Mouse (Mus musculus) liver, adult 2 months (tissue): Measurements from ENCODE around the gene Gnpat. TPM values are rescaled to one million over a fixed set of nuclear protein-coding genes. Genes with fewer than 3 reads are reported as not detected.

Experiments
- DNase-seq: peaks from one replicate; pipeline ENCODE4 v3.0.0-alpha.2; 2011; ENCODE audit warnings: low read depth, low spot score; ENCODE audit errors: extremely low read depth
- H3K27ac ChIP-seq: fragments of 200-500 bp; replicated peaks from 2 replicates; pipeline ENCODE4 v1.5.1; 2012; ENCODE audit warnings: low read depth, mild to moderate bottlenecking, control low read depth, inconsistent platforms, low read length; ENCODE audit not compliant: insufficient read depth
- H3K27me3 ChIP-seq: fragments of 200-500 bp; 2 replicates; pipeline ENCODE4 v1.6.1; 2012; ENCODE audit warnings: mild to moderate bottlenecking, moderate library complexity, low read length, inconsistent platforms; ENCODE audit not compliant: control insufficient read depth, insufficient read depth
- H3K36me3 ChIP-seq: fragments of 200-500 bp; 2 replicates; pipeline ENCODE4 v1.6.1; 2012; ENCODE audit warnings: low read length, inconsistent platforms; ENCODE audit not compliant: control insufficient read depth, insufficient read depth
- H3K4me1 ChIP-seq: fragments of 200-500 bp; 2 replicates; pipeline ENCODE4 v1.6.1; 2011; ENCODE audit warnings: low read length; ENCODE audit not compliant: control insufficient read depth, insufficient read depth
- H3K4me3 ChIP-seq: fragments of 200-500 bp; 2 replicates; pipeline ENCODE4 v1.5.1; 2011; ENCODE audit warnings: low read depth, mild to moderate bottlenecking, control low read depth, low read length, moderate library complexity; ENCODE audit not compliant: insufficient read depth
- H3K79me2 ChIP-seq: fragments of 200-500 bp; 2 replicates; pipeline ENCODE4 v1.6.1; 2012; ENCODE audit warnings: inconsistent platforms, mild to moderate bottlenecking, low read length, moderate library complexity; ENCODE audit not compliant: control insufficient read depth, insufficient read depth
- H3K9ac ChIP-seq: fragments of 200-500 bp; 2 replicates; pipeline ENCODE4 v1.6.1; 2012; ENCODE audit warnings: low read depth, mild to moderate bottlenecking, control low read depth, inconsistent platforms, low read length
- CTCF ChIP-seq: fragments of 200-500 bp; IDR thresholded peaks from 2 replicates; pipeline ENCODE4 v1.5.1; 2011; ENCODE audit warnings: low read depth, low read length, control low read depth
- POLR2A ChIP-seq: fragments of 200-500 bp; IDR thresholded peaks from 2 replicates; pipeline ENCODE4 v1.6.1; 2011; ENCODE audit warnings: low read length, control low read depth; ENCODE audit not compliant: insufficient read depth; ENCODE audit errors: extremely low read depth
- WGBS: fragments of 180-500 bp; shearing (Covaris S2); methylation state at CpG from one replicate; pipeline ENCODE4 v1.1.7; 2018; 5-methylcytosine and 5-hydroxymethylcytosine counted together
- polyA plus RNA-seq: library from polyadenylated mRNA; depleted of rRNA; stranded (reverse); fragments of >200 nt; gene quantifications from 2 replicates; pipeline ENCODE4 v1.2.3, GENCODE M21; 2012
- total RNA-seq: library from RNA; depleted of rRNA; stranded (reverse); fragments of >200 nt; gene quantifications from 2 replicates; pipeline ENCODE4 v1.2.3, GENCODE M21; 2014

The Gnpat gene
- total and polyA plus RNA-seq, 2 experiments = 25.0 to 28.7 TPM

GRCm38 (mm10) chr8:124878141-124878540, 15.3 kb downstream of the Gnpat start:
- TF ChIP-seq CTCF (no peak), POLR2A (no peak)
- Histone ChIP-seq H3K27ac (no peak overlapping the region), H3K79me2 (peaks cover 3% of the 10 kb centered on the region; the same call in 1 of the 2 replicates), H3K4me1 (no peaks in the 10 kb centered on the region), H3K9ac (no peak overlapping the region), H3K36me3 (peaks cover 52% of the 10 kb centered on the region; the same call in 1 of the 2 replicates), H3K27me3 (no peaks in the 10 kb centered on the region), H3K4me3 (no peak overlapping the region)
- no peak for DNase-seq
- 93% methylated on average over 5 of the region's 5 CpGs for WGBS

DNA sequence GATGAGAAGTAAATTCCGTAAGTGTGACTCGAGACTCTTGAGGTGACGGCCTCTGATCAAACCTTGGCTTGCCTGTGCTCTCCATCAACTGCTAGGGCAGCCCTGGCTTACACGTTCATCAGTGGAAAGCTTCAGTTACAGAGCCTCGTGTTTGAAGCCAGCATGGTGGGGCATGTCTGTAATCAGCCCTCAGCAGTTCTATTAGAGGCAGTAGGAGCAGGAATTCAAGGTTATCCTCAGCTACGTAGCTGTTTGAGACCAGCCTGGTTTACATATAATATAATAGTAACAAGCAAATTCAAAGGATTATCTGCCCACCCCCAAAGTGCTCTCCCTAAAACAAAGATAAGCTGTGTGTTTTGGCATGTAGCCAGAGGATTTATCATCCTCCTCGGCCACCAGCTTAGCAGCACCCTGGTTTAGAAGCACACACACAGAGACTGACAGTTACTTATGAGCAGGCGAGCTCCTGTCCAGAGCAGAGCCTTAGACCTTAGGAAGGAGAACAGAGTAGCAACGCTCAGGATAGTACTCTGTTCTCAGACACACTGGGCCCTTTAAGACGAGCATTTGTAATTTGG, 16.2 kb downstream of the Gnpat start:
- DNase-seq = no peak
- Histone ChIP-seq H3K27me3 (no peaks in the 10 kb centered on the region), H3K36me3 (peaks cover 54% of the 10 kb centered on the region; the same call in 1 of the 2 replicates), H3K4me1 (no peaks in the 10 kb centered on the region), H3K27ac (no peak overlapping the region), H3K4me3 (no peak overlapping the region), H3K9ac (no peak overlapping the region), H3K79me2 (peaks cover 2% of the 10 kb centered on the region; the same call in 1 of the 2 replicates)
- TF ChIP-seq CTCF = no peak
- no peak for TF ChIP-seq POLR2A
- 79% methylated on average over 10 of the region's 10 CpGs for WGBS

DNA sequence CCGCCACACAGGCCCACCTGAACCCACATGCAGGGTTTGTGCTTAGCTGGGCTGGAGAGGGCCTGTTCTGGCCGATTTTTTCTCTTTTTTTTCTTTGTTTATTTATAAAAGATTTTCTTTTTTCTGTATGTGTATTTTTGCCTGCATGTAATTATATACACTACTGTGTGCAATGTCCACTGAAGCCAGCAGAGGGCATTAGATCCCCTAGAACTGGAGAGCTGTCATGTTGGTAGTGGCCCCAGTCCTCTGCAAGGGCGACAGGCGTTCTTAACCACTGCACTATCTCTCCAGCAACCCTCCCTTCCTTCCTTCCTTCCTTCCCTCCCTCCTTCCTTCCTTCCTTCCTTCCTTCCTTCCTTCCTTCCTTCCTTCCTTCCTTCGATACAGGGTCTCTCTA, 25.6 kb downstream of the Gnpat start:
- Histone ChIP-seq H3K4me1 (no peaks in the 10 kb centered on the region), H3K9ac (no peak overlapping the region), H3K36me3 (peaks cover 34% of the 10 kb centered on the region), H3K79me2 (no peaks in the 10 kb centered on the region), H3K4me3 (no peak overlapping the region), H3K27me3 (no peaks in the 10 kb centered on the region), H3K27ac (no peak overlapping the region)
- DNase-seq = no peak
- 95% methylated on average over 5 of the region's 5 CpGs for WGBS
- peak; percentile 19; the same call in 1 of the 2 replicates for TF ChIP-seq CTCF
- no peak for TF ChIP-seq POLR2A

DNA sequence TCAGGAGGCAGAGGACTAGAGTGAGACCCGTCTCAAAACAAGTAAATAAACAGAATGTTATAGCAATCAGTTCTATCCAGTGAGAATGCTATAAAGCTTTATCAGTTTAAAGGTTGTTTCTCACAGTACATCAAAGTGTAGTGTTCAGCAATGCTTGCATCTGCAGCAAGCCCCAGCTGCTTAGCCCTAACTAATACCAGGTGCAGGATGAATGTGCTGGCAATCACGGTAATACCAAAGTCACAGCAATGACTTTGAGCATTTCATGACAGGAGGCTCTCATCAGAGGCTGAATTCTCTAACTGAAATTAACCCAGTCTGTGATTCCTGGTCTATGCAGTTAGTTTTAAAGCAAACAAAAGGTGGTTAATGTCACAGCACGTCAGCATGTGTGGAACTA, 29.8 kb downstream of the Gnpat start:
- 85% methylated on average over 3 of the region's 3 CpGs for WGBS
- Histone ChIP-seq H3K27me3 (no peaks in the 10 kb centered on the region), H3K4me1 (peaks cover 6% of the 10 kb centered on the region; the same call in 1 of the 2 replicates), H3K9ac (no peak overlapping the region), H3K79me2 (peaks cover 9% of the 10 kb centered on the region), H3K27ac (no peak overlapping the region), H3K36me3 (peaks cover 14% of the 10 kb centered on the region), H3K4me3 (no peak overlapping the region)
- DNase-seq = no peak
- TF ChIP-seq CTCF (no peak), POLR2A (no peak)

DNA sequence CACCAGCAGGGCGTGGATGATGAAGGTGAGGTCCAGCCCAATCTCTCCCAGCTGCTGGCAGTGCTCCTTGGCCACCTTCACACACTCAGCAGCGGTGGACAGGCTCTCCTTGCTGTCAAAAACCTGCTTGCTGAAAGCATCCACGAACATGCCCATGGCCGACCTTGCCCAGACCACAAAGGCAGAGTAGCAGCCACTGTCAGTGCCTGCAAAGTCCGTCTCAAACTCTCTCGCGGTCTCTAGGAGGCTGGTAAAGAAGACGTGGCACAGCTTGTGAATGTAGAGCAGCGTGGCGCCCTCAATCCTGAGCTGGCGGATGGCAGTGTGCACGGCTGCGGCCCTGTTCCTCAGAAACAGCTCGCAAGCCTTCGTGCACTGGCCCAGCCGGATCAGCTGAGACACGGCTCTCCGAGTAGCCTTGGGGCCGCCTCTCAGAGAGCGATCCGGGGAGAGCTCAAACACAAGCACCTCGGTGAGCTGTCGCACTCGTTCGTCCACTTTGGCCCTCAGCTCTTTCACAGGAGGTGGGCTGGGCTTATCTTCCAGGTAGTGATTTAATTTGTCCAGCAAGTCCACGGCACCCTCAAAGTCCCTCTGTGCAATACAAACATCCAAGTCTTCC, 33.3 kb downstream of the Gnpat start:
- no peak for TF ChIP-seq POLR2A
- WGBS = 78% methylated on average over 26 of the region's 26 CpGs
- no peak for DNase-seq
- Histone ChIP-seq H3K9ac (no peak overlapping the region), H3K27ac (no peak overlapping the region), H3K27me3 (no peaks in the 10 kb centered on the region), H3K36me3 (peaks cover 15% of the 10 kb centered on the region), H3K4me3 (0 out of 2 replicates have a peak overlapping the region, but pooled peaks have one; percentile 83), H3K79me2 (peaks cover 19% of the 10 kb centered on the region), H3K4me1 (peaks cover 12% of the 10 kb centered on the region)
